Mouse (Mus musculus): Measurements from ENCODE around the gene Slc33a1. TPM values are rescaled to one million over a fixed set of nuclear protein-coding genes. Genes with fewer than 3 reads are reported as not detected.

The Slc33a1 gene
- polyA plus RNA-seq (2017; shearing (Covaris generic)): 25.9 TPM

GRCm38 (mm10) chr3:63964100-63964921, at the start of gene Slc33a1:
Gene Slc33a1, minus strand, starts transcription at chr3:63964768.

GRCm38 (mm10) chr3:63975955-63976908, 11.7 kb upstream of the Slc33a1 start, which contains the start of gene Gmps:
Gene Gmps, plus strand, starts transcription at chr3:63976106.

GRCm38 (mm10) chr3:63928878-63929859, 35.4 kb downstream of the Slc33a1 start, which contains the start of gene E130311K13Rik:
Gene E130311K13Rik, minus strand, starts transcription at chr3:63929472.

GRCm38 (mm10) chr3:63899309-63899695, 65.3 kb downstream of the Slc33a1 start, which contains the start of gene Plch1:
Gene Plch1, minus strand, starts transcription at chr3:63899472.

Other genes starting within 250 kb of the Slc33a1 start
- gene Plch1, start 65.3 kb downstream of the Slc33a1 start, polyA plus RNA-seq (2017; shearing (Covaris generic)): not detected
- gene E130311K13Rik, start 35.3 kb downstream of the Slc33a1 start, polyA plus RNA-seq (2017; shearing (Covaris generic)): 13.2 TPM
- gene Gmps, start 11.3 kb upstream of the Slc33a1 start, polyA plus RNA-seq (2017; shearing (Covaris generic)): 26.5 TPM
- gene Vmn2r1, start 116.8 kb upstream of the Slc33a1 start, polyA plus RNA-seq (2017; shearing (Covaris generic)): not detected
- not detected for gene Vmn2r2, start 177.2 kb upstream of the Slc33a1 start, polyA plus RNA-seq (2017; shearing (Covaris generic))